Mouse (Mus musculus) embryo, embryonic 9.5 days (tissue): ENCODE results near the gene Kri1.
A peak's percentile ranks its signal among the peaks of the same experiment; 100 is the strongest.
"Not testable (repeated sequence)": the region's sequence is repeated elsewhere in the genome, so short reads cannot be mapped to it uniquely, and the experiment has no call there.

ENCODE experiments used
- DNase-seq: peaks from one replicate; pipeline ENCODE4 v3.0.0-alpha.2; 2017; ENCODE audit errors: extremely low spot score

Gene Kri1

DNA sequence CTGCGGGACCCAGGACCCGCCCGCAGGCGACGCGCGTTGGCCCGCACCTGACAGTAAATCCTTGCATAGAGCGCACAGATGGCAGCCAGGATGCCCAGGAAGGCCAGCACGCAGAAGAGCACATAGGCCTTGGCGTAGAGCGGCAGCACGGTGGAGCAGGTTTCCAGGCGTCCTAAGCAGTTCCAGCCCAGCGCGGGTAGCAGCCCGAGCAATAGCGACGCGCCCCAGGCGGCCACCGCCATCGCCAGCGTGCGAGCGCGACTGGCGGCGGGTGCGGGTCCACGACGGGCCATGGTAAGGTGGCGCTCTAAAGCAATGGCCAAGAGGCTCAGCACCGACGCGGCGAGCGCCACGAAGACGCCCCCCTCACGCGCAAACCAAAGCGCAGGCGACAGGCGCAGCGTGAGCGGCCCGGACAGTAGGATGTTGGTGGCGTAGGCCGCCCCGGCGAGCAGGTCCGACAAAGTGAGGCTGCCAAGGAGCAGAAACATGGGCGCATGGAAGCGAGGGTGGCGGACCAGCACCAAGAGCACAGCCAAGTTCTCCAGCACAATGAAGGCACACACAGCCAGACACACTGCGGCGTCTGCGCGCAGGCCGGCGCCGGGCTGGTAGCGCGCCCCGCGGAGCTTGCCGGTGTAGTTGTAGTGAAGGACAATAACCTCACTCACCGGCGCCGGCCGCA is 43.2 kb downstream of the Kri1 start:
- peak; percentile 53 for DNase-seq

- DNase-seq, result no peak
These were observed 43.8 kb downstream of the Kri1 start for GRCm38 (mm10) chr9:21243826-21244427.

GRCm38 (mm10) chr9:21241343-21241742 is 46.4 kb downstream of the Kri1 start:
- DNase-seq, result peak; percentile 88

DNA sequence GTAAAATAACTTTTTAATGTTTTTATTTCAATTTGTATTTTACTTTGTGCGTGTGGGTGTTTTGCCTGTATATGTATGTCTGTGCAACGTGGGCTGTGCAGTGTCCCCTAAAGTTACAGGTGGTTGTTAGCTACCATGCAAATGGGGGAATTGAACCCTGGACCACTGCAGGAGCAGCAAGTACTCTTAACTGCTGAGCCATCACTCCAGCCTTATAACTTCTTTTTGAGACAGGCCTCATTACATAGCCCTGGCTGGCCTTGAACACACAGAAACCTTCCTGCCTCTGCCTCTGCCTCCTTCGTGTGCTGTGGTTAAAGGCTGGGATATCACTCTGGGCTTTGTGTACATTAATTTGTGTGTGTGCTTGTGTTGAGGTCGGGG is 48.3 kb downstream of the Kri1 start:
- DNase-seq, result no peak

GRCm38 (mm10) chr9:21238733-21239464 is 48.9 kb downstream of the Kri1 start, which contains the start of gene Keap1:
Gene Keap1, minus strand, starts transcription at chr9:21239361.
- DNase-seq, result peak; percentile 86

DNA sequence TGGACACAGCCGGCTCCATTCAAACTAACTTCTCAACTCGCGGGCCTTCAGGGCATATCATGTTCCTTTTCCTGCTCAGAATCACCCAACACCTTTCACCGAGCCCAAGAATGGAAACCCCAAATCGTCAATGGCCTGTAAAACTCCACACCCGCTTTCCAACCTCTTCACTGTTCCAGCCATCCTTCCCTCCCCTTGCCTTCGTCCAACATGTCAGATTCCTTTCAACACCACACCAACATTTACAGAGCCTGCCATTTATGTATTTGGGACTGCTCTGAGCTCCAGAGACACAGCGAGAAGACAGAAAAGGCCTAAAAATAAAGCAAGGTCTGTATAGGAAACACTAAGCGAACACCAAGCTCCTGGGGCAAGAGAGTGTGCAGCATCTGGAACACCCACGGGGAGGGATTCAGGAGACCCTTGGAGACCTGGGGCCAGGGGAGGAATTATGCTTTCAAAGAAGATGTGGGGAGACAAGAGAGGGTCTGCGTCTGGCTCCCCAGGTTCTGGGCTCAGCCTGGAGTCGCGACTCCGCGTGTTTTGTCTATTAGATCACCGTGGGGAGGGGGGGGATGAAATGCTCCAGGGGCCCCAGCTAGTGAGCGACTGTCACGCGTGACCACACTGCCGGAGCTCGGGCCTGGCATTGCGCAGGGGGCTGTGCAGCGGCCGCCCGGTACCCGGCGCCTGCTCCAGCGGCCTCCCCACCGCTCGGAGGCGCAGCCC is 49.6 kb downstream of the Kri1 start:
- peak; percentile 46 for DNase-seq

DNA sequence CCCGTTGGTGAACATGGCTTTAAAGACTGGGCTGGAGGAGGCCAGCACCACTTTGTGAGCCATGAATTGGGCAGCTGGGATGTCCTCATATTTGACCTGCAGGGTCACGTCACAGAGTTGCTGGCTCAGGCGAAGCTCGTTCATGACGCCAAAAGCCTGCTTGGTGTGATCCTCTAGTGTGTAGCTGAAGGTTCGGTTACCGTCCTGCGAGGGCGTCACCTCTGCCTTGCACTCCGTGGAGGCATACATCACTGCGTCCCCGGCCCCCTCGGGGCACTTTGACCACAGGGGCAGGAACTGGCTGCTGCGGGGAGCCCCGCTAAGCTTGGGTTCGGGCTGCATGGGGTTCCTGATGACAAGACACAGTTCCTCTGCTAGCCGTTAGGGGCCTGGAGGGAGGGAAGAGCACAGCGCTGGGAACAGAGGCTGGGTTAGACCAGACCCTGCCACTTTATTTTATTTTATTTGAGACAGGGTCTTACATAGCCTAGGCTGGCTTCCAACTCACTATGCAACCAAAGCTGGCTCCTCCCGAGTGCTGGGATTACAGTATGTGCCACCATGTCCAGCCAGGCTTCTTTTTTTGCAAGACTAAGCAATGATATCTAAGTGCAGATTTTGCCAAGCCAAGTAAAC is 50.3 kb downstream of the Kri1 start:
- DNase-seq, result peak; percentile 56

GRCm38 (mm10) chr9:21236991-21237367 is 50.8 kb downstream of the Kri1 start:
- no peak for DNase-seq

GRCm38 (mm10) chr9:21235341-21235740 is 52.4 kb downstream of the Kri1 start:
- DNase-seq, result no peak

DNA sequence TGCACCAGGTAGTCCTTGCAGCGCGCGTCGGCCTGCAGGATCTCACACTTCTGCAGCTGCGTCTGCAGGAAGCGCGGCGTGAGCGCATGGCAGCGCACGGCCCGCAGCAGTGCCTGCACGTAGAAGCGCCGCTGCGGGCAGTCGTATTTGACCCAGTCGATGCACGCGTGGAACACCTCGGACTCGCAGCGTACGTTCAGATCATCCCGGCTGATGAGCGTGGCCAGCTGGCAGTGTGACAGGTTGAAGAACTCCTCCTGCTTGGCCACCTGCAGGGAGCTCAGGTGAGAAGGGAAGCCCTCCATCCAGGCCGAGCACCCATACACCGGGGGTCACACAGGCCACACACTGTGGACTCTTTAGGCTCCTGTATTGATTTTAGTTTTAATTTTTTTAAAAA is 54.0 kb downstream of the Kri1 start:
- DNase-seq, result no peak

- DNase-seq, result no peak
These were observed 54.4 kb downstream of the Kri1 start for GRCm38 (mm10) chr9:21233366-21233765.

DNA sequence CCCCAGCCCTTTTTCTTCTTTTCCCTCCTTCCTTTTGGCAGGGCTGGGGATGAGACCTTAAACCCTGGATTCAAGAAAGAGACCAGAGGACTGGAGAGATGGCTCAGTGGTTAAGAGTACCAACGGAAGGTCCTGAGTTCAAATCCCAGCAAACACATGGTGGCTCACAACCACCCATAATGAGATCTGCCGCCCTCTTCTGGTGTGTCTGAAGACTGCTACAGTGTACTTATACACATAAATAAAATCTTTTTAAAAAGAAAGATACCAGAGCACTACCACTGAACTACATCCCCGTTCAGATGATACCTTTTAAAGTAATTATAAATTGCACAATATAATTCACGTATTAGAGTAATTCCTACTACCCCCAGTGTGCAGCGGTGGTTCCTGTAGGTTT is 54.9 kb downstream of the Kri1 start:
- no peak for DNase-seq

DNA sequence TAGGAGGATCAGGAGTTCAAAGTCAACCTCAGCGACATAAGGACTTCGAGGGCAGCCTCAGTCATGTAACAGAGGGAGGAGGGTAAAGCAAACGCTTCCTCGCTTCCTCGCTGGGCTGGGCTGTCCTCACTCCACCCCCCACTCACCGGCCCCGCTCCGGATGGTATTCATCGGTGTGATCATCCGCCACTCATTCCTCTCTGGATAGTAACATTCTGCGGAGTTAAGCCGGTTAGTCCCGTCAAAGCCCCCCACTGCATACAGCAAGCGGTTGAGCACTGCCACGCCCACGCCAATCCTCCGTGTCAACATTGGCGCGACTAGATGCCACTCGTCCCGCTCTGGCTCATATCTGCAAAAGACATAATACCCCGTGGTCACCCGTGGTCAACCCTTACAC is 56.2 kb downstream of the Kri1 start:
- no peak for DNase-seq

DNA sequence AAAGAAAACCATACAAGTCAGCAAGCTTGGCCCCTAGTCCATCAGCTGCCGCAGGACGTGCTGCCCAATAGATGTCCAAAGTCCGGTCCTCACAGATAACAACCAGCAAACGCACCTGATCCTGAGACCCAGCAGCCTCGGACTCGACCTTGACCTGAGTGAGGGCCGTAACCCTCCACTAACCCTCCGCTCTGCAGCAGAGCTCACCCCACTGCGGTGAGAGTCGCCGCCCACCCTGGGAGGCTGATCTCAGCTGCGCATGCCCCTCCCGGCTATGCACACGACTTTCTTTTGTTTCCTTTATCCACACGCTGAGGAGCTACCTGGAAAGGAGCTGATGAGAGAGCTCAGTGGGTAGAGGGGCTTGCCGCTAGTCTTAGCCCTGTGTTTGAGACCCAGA is 60.4 kb downstream of the Kri1 start:
- no peak for DNase-seq

GRCm38 (mm10) chr9:21225415-21225758 is 62.4 kb downstream of the Kri1 start:
- DNase-seq, result no peak

- peak; percentile 58 for DNase-seq
These were observed 63.0 kb downstream of the Kri1 start for GRCm38 (mm10) chr9:21224576-21225414.

DNA sequence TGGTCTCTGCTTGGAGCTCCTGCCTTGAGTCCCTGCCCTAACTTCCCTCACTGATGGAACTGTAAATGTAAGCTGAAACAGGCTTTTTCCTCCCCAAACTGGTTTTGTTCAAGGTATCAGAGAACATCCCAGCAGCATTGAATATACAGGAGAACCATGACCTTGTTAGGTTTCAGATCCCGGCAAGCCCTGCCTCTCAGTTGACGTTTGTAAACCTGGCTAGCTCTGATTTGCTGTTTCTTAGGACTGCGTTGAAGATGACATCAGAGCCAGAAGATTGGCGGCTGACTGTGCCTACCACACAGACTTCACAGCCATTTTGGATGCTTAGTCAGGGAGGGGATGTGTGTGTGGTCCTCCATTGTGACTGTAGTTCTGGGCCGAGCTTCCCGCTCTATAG is 63.9 kb downstream of the Kri1 start:
- DNase-seq, result no peak

DNA sequence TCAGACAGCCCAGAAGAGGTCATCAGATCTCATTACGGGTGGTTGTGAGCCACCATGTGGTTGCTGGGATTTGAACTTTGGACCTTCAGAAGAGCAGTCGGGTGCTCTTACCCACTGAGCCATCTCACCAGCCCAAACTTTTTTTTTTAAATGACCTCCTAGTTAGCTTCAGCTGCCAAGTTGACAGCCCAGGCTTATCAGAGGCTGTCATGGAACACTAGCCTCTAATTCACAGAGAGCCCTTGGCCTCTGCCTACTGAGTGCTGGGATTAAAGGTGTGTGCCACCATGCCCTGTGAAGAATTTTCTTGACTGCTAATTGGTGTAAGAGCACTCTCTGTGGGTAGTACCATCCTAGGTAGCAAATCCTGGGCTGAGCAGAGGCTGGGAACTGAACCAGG is 64.3 kb downstream of the Kri1 start:
- DNase-seq, result not testable (repeated sequence)
